Mouse (Mus musculus): Measurements from ENCODE around the gene Rdh7.
"Not testable (repeated sequence)": the region's sequence is repeated elsewhere in the genome, so short reads cannot be mapped to it uniquely, and the experiment has no call there.

The Rdh7 gene

GRCm38 (mm10) chr10:127888605-127889004 is at the start of gene Rdh7:
Gene Rdh7, minus strand, starts transcription at chr10:127888817.
- DNase-seq = no peak

GRCm38 (mm10) chr10:127937428-127938010 is 48.9 kb upstream of the Rdh7 start:
- peak; percentile 87 for DNase-seq

GRCm38 (mm10) chr10:127936747-127937409 is 48.3 kb upstream of the Rdh7 start:
- DNase-seq = peak; percentile 14

GRCm38 (mm10) chr10:127936271-127936670 is 47.7 kb upstream of the Rdh7 start:
- DNase-seq = peak; percentile 20

GRCm38 (mm10) chr10:127932290-127932926 is 43.8 kb upstream of the Rdh7 start:
- DNase-seq = peak; percentile 53

GRCm38 (mm10) chr10:127927737-127928136 is 39.1 kb upstream of the Rdh7 start:
- no peak for DNase-seq

- DNase-seq = no peak
Measured at GRCm38 (mm10) chr10:127924597-127925378, 36.2 kb upstream of the Rdh7 start.

GRCm38 (mm10) chr10:127923024-127923423 is 34.4 kb upstream of the Rdh7 start:
- no peak for DNase-seq

- no peak for DNase-seq
Measured at GRCm38 (mm10) chr10:127922241-127922640, 33.6 kb upstream of the Rdh7 start.

- no peak for DNase-seq
Measured at GRCm38 (mm10) chr10:127917651-127918050, 29.0 kb upstream of the Rdh7 start.

GRCm38 (mm10) chr10:127917183-127917582 is 28.6 kb upstream of the Rdh7 start:
- not testable (repeated sequence) for DNase-seq

- DNase-seq = no peak
Measured at GRCm38 (mm10) chr10:127915578-127915977, 27.0 kb upstream of the Rdh7 start.

GRCm38 (mm10) chr10:127907386-127907951 is 18.9 kb upstream of the Rdh7 start:
- DNase-seq = no peak

- no peak for DNase-seq
Measured at GRCm38 (mm10) chr10:127906138-127906537, 17.5 kb upstream of the Rdh7 start.

GRCm38 (mm10) chr10:127904718-127905446 is 16.3 kb upstream of the Rdh7 start:
- peak; percentile 53 for DNase-seq

- no peak for DNase-seq
Measured at GRCm38 (mm10) chr10:127903116-127903515, 14.5 kb upstream of the Rdh7 start.

GRCm38 (mm10) chr10:127901751-127902150 is 13.1 kb upstream of the Rdh7 start:
- no peak for DNase-seq

- DNase-seq = peak; percentile 19
Measured at GRCm38 (mm10) chr10:127899783-127900182, 11.2 kb upstream of the Rdh7 start.

GRCm38 (mm10) chr10:127898218-127898617 is 9.6 kb upstream of the Rdh7 start, which contains the start of gene Sdr9c7:
Gene Sdr9c7, plus strand, starts transcription at chr10:127898518.
- no peak for DNase-seq

GRCm38 (mm10) chr10:127897506-127897905 is 8.9 kb upstream of the Rdh7 start:
- DNase-seq = no peak

GRCm38 (mm10) chr10:127896705-127897104 is 8.1 kb upstream of the Rdh7 start:
- DNase-seq = no peak
